Mouse (Mus musculus): ENCODE measurements around the gene Ngdn. TPM values are rescaled to one million over a fixed set of nuclear protein-coding genes. Genes with fewer than 3 reads are reported as not detected.

Ngdn gene
- 134 TPM for polyA plus RNA-seq (2017; shearing (Covaris generic))

GRCm38 (mm10) chr14:55014991-55015766 is at the start of gene Ngdn:
Ngdn (plus strand) TSS chr14:55015454.

GRCm38 (mm10) chr14:54966320-54966977 is 48.8 kb upstream of the Ngdn start, which contains the start of gene Myh6:
Myh6 (minus strand) TSS chr14:54966927.

GRCm38 (mm10) chr14:54976633-54977032 is 38.6 kb upstream of the Ngdn start, which contains the start of gene Gm17428:
Gm17428 (plus strand) TSS chr14:54976933.

GRCm38 (mm10) chr14:54994136-54994868 is 21.0 kb upstream of the Ngdn start, which contains the start of gene Myh7:
Myh7 (minus strand) TSS chr14:54994626.

Other genes starting within 250 kb of the Ngdn start
- 0.37 TPM for gene Slc7a8, start 233.5 kb upstream of the Ngdn start, polyA plus RNA-seq (2017; shearing (Covaris generic))
- not detected for gene Rnf212b, start 201.3 kb upstream of the Ngdn start, polyA plus RNA-seq (2017; shearing (Covaris generic))
- 10.3 TPM for gene Homez, start 144.5 kb upstream of the Ngdn start, polyA plus RNA-seq (2017; shearing (Covaris generic))
- gene Ppp1r3e, start 137.9 kb upstream of the Ngdn start, polyA plus RNA-seq (2017; shearing (Covaris generic)), result 0.54 TPM
- gene Bcl2l2, start 132.1 kb upstream of the Ngdn start, polyA plus RNA-seq (2017; shearing (Covaris generic)), result 0.95 TPM
- gene Gm20521, start 132.0 kb upstream of the Ngdn start, polyA plus RNA-seq (2017; shearing (Covaris generic)), result not detected
- gene Pabpn1, start 123.0 kb upstream of the Ngdn start, polyA plus RNA-seq (2017; shearing (Covaris generic)), result 26.4 TPM
- 1.0 TPM for gene Slc22a17, start 102.3 kb upstream of the Ngdn start, polyA plus RNA-seq (2017; shearing (Covaris generic))
- not detected for gene Efs, start 89.3 kb upstream of the Ngdn start, polyA plus RNA-seq (2017; shearing (Covaris generic))
- gene Il25, start 82.8 kb upstream of the Ngdn start, polyA plus RNA-seq (2017; shearing (Covaris generic)), result not detected
- not detected for gene Cmtm5, start 79.2 kb upstream of the Ngdn start, polyA plus RNA-seq (2017; shearing (Covaris generic))
- not detected for gene Myh6, start 48.5 kb upstream of the Ngdn start, polyA plus RNA-seq (2017; shearing (Covaris generic))
- gene Gm17428, start 38.5 kb upstream of the Ngdn start, polyA plus RNA-seq (2017; shearing (Covaris generic)), result not detected
- gene Myh7, start 20.8 kb upstream of the Ngdn start, polyA plus RNA-seq (2017; shearing (Covaris generic)), result not detected
- 12.6 TPM for gene Zfhx2, start 76.9 kb downstream of the Ngdn start, polyA plus RNA-seq (2017; shearing (Covaris generic))
- gene Thtpa, start 79.3 kb downstream of the Ngdn start, polyA plus RNA-seq (2017; shearing (Covaris generic)), result 14.7 TPM
- gene Ap1g2, start 91.1 kb downstream of the Ngdn start, polyA plus RNA-seq (2017; shearing (Covaris generic)), result 159 TPM
- not detected for gene Jph4, start 101.5 kb downstream of the Ngdn start, polyA plus RNA-seq (2017; shearing (Covaris generic))
- gene Dhrs2, start 206.6 kb downstream of the Ngdn start, polyA plus RNA-seq (2017; shearing (Covaris generic)), result not detected

Measured in activated CD4-positive, CD25-positive, alpha-beta regulatory T cell, adult 9 weeks (primary cell).